Mouse (Mus musculus) myocyte (in vitro differentiated cells): ENCODE measurements around the gene Syncrip. TPM values are rescaled to one million over a fixed set of nuclear protein-coding genes. Genes with fewer than 3 reads are reported as not detected.

Source experiments
- H3K27me3 ChIP-seq: one replicate; pipeline ENCODE4 v1.6.1; 2011; ENCODE audit not compliant: control insufficient read depth, insufficient read depth, insufficient read length
- H3K36me3 ChIP-seq: one replicate; pipeline ENCODE4 v1.6.1; 2011; ENCODE audit not compliant: control insufficient read depth, insufficient read depth
- H3K4me2 ChIP-seq: one replicate; pipeline ENCODE4 v1.6.1; 2011; ENCODE audit warnings: low read depth, control low read depth
- H3K4me3 ChIP-seq: one replicate; pipeline ENCODE4 v1.5.1; 2011; ENCODE audit warnings: mild to moderate bottlenecking, control low read depth, moderate library complexity
- H3K79me2 ChIP-seq: one replicate; pipeline ENCODE4 v1.6.1; 2011; ENCODE audit not compliant: control insufficient read depth, insufficient read depth
- H3ac ChIP-seq: one replicate; pipeline ENCODE4 v1.6.1; 2011; ENCODE audit not compliant: control insufficient read depth, insufficient read length
- CEBPB ChIP-seq: IDR thresholded peaks from 2 replicates; pipeline ENCODE4 v1.6.1; 2011; ENCODE audit warnings: mild to moderate bottlenecking, moderate library complexity; ENCODE audit not compliant: poor library complexity, insufficient read depth, severe bottlenecking
- E2F4 ChIP-seq: IDR thresholded peaks from one replicate; pipeline ENCODE4 v1.6.1; 2011; ENCODE audit warnings: mild to moderate bottlenecking, control low read depth, moderate library complexity; ENCODE audit not compliant: insufficient read depth
- MAX ChIP-seq: IDR thresholded peaks from one replicate; pipeline ENCODE4 v1.6.1; 2011; ENCODE audit warnings: low read depth, mild to moderate bottlenecking, control low read depth
- MYOD1 ChIP-seq, 3 experiments: IDR thresholded peaks; one replicate each; pipeline ENCODE4 v1.6.1; 2011; ENCODE audit warnings: control low read depth in 2 of 3, low read depth in 2 of 3, mild to moderate bottlenecking in 2 of 3, moderate library complexity in 1 of 3; ENCODE audit not compliant: insufficient read length in 2 of 3, control insufficient read depth in 1 of 3
- MYOG ChIP-seq, 3 experiments: IDR thresholded peaks; one replicate each; pipeline ENCODE4 v1.6.1; 2011; ENCODE audit warnings: control low read depth in 2 of 3, low read depth in 2 of 3, mild to moderate bottlenecking in 2 of 3; ENCODE audit not compliant: insufficient read length in 2 of 3, control insufficient read depth in 1 of 3, insufficient read depth in 1 of 3
- POLR2A ChIP-seq: IDR thresholded peaks from one replicate; pipeline ENCODE4 v1.6.1; 2011; ENCODE audit warnings: low read depth, mild to moderate bottlenecking, control low read depth, moderate library complexity; ENCODE audit not compliant: insufficient read length
- POLR2AphosphoS2 ChIP-seq: IDR thresholded peaks from one replicate; pipeline ENCODE4 v1.6.1; 2011; ENCODE audit warnings: low read depth, control low read depth; ENCODE audit not compliant: insufficient read length
- REST ChIP-seq: IDR thresholded peaks from one replicate; pipeline ENCODE4 v1.6.1; 2011; ENCODE audit warnings: mild to moderate bottlenecking, control low read depth, moderate library complexity; ENCODE audit not compliant: insufficient read depth, insufficient read length
- SRF ChIP-seq: IDR thresholded peaks from one replicate; pipeline ENCODE4 v1.6.1; 2011; ENCODE audit warnings: low read depth; ENCODE audit not compliant: control insufficient read depth, insufficient read length
- TCF12 ChIP-seq: IDR thresholded peaks from one replicate; pipeline ENCODE4 v1.6.1; 2011; ENCODE audit warnings: mild to moderate bottlenecking, control low read depth; ENCODE audit not compliant: poor library complexity, insufficient read depth, severe bottlenecking
- TCF3 ChIP-seq: IDR thresholded peaks from one replicate; pipeline ENCODE4 v1.6.1; 2011; ENCODE audit warnings: low read depth, control low read depth; ENCODE audit not compliant: insufficient read length
- USF1 ChIP-seq: IDR thresholded peaks from one replicate; pipeline ENCODE4 v1.6.1; 2011; ENCODE audit warnings: low read depth, mild to moderate bottlenecking, control low read depth, moderate library complexity
- polyA plus RNA-seq: library from polyadenylated mRNA; unstranded; fragments of >200 nt; fragmentation: generic; extraction: Trizol; gene quantifications from one replicate; pipeline ENCODE4 v1.2.1, GENCODE M21; 2012; ENCODE audit warnings: missing spikeins

Gene Syncrip
- polyA plus RNA-seq, 1 experiment = 41.8 TPM

DNA sequence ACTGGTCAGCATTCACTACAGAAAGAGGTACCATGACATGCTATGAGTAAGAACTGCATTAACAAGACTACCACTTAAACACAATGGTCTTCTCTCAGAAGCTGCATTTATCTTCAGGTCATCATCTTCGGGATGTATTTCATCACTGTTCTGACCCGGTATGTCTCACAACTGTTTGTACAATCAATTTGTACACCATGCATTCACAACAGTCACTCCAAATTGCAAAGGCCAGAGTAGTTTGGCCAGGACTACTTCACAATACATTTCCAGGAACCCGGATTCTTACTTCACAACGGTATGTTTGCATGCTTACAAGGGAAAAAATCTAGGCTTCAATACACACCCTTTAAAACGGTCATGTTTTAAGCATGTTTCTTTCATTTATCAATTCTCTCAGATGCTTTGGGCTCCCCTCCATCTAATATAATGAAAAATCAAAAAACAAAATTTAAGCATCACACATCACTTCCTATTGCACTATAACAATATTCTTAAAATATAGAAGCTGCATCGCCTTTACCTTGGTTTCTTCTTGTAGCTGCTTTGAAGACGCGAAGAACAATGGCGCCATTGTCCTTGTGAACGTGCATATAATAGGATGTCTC is 39.7 kb upstream of the Syncrip start:
- TF ChIP-seq SRF (no peak), MAX (no peak), MYOD1 (IDR thresholded peaks at IDR 0.05; ENCODE audit: control insufficient read depth in 1 of 3, insufficient read length in 2 of 3, low read depth in 2 of 3) (no peak), REST (no peak), POLR2AphosphoS2 (no peak), TCF3 (no peak), MYOG (IDR thresholded peaks at IDR 0.05; ENCODE audit: control insufficient read depth in 1 of 3, insufficient read depth in 1 of 3, insufficient read length in 2 of 3, low read depth in 2 of 3) (no peak), E2F4 (no peak), TCF12 (no peak), POLR2A (no peak), CEBPB (no peak), USF1 (no peak)
- Histone ChIP-seq H3K36me3 (peaks cover 10% of the 10 kb centered on the region), H3ac (peak overlapping the region; percentile 86), H3K27me3 (no peaks in the 10 kb centered on the region), H3K4me3 (peak overlapping the region; percentile 77), H3K79me2 (peaks cover 16% of the 10 kb centered on the region), H3K4me2 (peak overlapping the region; percentile 90)

DNA sequence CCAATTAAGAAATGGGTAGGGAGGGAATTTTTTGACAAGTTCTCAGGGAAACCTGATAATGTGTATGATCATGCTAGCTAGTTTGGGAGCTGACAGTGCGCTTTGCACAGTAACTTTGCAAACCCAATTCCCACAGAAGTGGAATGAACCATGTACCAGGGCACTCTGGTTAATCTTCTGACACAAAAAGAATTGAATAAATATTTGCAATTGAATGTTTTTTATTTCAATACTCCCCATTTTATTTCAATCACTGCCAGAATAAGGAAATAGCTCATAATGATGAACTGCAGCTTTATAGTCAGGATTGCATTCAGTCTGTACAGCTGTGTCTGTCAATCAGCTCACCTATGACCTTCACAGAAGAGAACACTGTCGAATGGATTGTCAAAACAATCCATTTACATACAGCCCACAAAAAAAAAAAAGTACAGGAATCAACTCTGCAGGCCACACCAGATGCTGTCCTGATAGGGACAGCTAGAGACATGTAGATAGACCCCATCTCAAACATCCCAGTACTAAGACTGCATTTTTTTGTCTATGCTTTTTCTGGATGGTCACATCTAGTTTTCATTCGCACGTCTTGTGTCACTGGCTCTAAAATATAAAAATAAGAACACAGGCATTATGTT is 38.6 kb upstream of the Syncrip start:
- Histone ChIP-seq H3K4me2 (peak overlapping the region; percentile 90), H3K27me3 (no peaks in the 10 kb centered on the region), H3K79me2 (peaks cover 16% of the 10 kb centered on the region), H3K4me3 (peak overlapping the region; percentile 77), H3K36me3 (peaks cover 10% of the 10 kb centered on the region), H3ac (no peak overlapping the region)
- TF ChIP-seq E2F4 (no peak), USF1 (no peak), POLR2AphosphoS2 (no peak), MYOD1 (IDR thresholded peaks at IDR 0.05; ENCODE audit: control insufficient read depth in 1 of 3, insufficient read length in 2 of 3, low read depth in 2 of 3) (peak; percentile 40 to 72 (median 67))

DNA sequence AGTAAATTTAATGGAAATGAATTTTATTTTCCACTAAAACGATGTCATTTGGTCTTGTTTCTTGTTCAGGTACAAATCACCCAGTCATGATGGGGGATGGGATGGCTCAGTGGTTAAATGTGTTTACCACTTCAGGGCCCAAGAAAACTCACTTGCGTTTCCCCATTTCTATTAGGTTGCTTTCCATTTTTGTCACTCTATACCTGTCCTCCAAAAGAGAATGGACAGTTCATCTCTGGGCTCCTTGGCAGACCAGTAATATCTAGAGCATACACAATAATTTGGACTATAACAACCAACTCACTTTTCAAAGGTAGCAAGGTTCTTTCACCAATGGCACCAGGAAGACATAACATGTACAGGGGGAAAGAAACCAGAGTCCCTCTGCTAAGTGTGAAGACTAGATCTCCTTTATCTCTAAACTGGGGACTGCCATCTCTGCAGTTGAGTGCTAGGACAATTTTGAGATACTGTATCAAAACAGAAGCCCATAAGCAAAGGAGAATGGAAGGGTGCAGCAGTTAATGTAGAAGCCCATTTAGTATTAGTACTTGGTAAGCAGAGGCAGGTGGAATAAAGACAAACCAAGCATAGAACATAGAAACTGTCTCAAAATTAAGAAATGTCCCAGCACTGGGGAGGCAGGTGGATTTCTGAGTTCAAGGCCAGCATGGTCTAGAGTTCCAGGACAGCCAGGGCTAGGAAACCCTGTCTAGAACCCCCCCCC is 37.9 kb upstream of the Syncrip start:
- Histone ChIP-seq H3ac (no peak overlapping the region), H3K4me3 (peak overlapping the region; percentile 77), H3K36me3 (peaks cover 10% of the 10 kb centered on the region), H3K79me2 (peaks cover 16% of the 10 kb centered on the region), H3K27me3 (no peaks in the 10 kb centered on the region), H3K4me2 (peak overlapping the region; percentile 90)
- no peak for TF ChIP-seq POLR2AphosphoS2
- no peak for TF ChIP-seq TCF3
- no peak for TF ChIP-seq E2F4
- no peak for TF ChIP-seq USF1
- no peak for TF ChIP-seq CEBPB
- TF ChIP-seq TCF12 = no peak
- no peak for TF ChIP-seq SRF

DNA sequence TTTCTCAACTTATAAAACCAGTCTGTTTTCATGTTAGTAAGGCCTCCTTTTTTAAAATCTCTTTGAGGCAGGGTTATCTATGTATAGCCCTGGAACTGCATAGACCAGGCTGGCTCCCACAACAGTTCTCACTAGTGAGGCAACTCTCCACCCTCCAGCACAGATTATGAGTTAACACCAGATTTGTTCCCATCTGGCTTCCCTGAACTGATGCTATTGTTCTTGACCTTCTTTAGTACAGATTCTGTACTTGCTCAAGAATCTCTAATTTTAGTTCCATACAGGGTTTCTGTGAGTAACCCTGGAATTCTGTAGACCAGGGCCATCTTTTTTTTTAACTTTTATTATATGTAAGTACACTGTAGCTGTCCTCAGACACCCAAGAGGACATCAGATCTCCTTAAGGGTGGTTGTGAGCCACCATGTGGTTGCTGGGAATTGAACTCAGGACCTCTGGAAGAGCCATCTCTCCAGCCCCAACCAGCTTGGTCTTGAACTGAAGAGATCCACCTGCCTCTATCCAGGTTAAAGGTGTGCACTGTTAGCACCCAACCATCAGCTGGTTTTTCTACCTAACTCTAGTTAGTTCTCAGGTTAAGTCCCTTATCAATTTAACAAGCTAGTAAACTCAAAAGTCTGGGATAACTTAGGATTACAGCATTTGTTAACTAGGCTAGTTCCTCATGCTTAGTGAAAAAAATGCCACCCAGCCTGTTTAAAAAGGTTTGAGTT is 37.2 kb upstream of the Syncrip start:
- Histone ChIP-seq H3ac (no peak overlapping the region), H3K36me3 (peaks cover 10% of the 10 kb centered on the region), H3K4me3 (no peak overlapping the region), H3K27me3 (no peaks in the 10 kb centered on the region), H3K4me2 (peak overlapping the region; percentile 90), H3K79me2 (peaks cover 16% of the 10 kb centered on the region)
- TF ChIP-seq REST (no peak), POLR2AphosphoS2 (peak; percentile 56)

DNA sequence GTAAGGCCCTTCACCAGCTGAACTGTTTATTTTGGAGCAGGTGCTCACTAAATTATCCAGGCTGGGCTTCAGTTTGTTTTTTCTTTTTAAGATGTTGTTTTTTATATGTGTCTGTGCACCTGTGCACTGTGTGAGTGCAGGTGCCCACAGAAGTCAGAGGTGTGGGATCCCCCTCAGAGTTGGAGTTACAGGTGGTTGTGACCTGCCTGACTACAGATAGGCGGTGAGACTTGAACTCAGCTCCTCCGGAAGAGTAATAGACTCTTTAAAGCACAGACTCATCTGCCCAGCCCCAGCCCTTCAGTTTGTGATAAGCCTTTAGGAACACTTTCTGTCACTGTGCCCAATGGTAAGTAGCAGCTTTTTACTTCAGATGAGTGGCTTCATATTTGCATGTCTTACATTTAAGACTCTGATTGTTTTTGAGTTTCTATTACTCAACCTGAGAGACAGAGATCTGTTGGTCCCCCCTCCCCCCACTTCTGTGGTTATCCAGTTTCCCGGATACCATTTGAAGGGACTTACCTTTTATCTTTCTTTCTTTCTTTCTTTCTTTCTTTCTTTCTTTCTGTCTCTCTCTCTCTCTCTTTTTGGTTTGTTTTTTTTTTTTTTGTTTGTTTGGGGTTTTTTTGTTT is 34.1 kb upstream of the Syncrip start:
- no peak for TF ChIP-seq POLR2AphosphoS2
- no peak for TF ChIP-seq MAX
- TF ChIP-seq USF1 = no peak
- no peak for TF ChIP-seq MYOG (IDR thresholded peaks at IDR 0.05; ENCODE audit: control insufficient read depth in 1 of 3, insufficient read depth in 1 of 3, insufficient read length in 2 of 3, low read depth in 2 of 3)
- TF ChIP-seq REST = no peak
- TF ChIP-seq SRF = no peak
- TF ChIP-seq E2F4 = no peak
- no peak for TF ChIP-seq POLR2A
- TF ChIP-seq TCF12 = no peak
- TF ChIP-seq CEBPB = no peak
- TF ChIP-seq MYOD1 (IDR thresholded peaks at IDR 0.05; ENCODE audit: control insufficient read depth in 1 of 3, insufficient read length in 2 of 3, low read depth in 2 of 3) = no peak
- TF ChIP-seq TCF3 = no peak
- Histone ChIP-seq H3K4me2 (no peak overlapping the region), H3K27me3 (no peaks in the 10 kb centered on the region), H3K4me3 (no peak overlapping the region), H3ac (no peak overlapping the region), H3K79me2 (peaks cover 4% of the 10 kb centered on the region), H3K36me3 (peaks cover 10% of the 10 kb centered on the region)
